Mouse (Mus musculus): ENCODE results near the gene Col6a4.

DNA sequence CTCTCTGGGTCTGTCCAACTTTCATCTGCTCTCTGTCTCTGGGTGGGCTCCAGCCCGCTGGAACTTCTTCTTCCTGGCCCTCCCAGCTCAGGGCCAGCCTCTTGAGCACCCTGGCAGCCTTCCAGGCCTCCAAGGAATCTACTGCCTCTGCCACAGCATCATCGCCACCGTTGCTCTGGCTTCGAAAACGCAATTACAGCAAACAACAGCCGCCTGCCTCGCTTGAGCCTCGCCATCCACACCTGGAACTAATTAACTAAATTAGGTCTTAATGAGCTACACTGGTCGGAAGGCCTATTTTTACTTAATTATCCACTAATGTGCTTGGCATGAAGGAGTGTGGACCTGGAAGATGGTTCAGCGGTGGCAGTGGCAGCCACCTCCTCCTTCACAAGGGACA, 43.2 kb upstream of the Col6a4 start:
- TF ChIP-seq GATA1 (IDR thresholded peaks at IDR 0.05; ENCODE audit: low read length) (no peak), TAL1 (IDR thresholded peaks at IDR 0.05; ENCODE audit: low read length) (no peak)
